Comparison of ENCODE assay signal across 25 mouse cellular contexts in genomic region chr7:45462868-45463267, GRCm38 (mm10). TPM values are rescaled to one million over a fixed set of nuclear protein-coding genes. Genes with fewer than 3 reads are reported as not detected.
DNase-seq lines count a peak whose midpoint lies in the region; ATAC-seq and TF ChIP-seq lines count a peak whose summit lies in the region.
"Not testable (repeated sequence)": the region's sequence is repeated elsewhere in the genome, so short reads cannot be mapped to it uniquely, and the experiment has no call there.
"Had no signal": no experiment of that assay in that cellular context is flagged by ENCODE, and none has a peak within 500 bp of the region (broad histone marks: within the 10 kb centered on the region; RNA-seq: fewer than 3 reads in every experiment).

No protein-coding gene starts in this region.

- TF ChIP-seq POLR2A in ES-Bruce4 (IDR thresholded peaks at IDR 0.05; ENCODE audit: insufficient read depth, low read length); heart, adult 2 months (IDR thresholded peaks at IDR 0.05; ENCODE audit: insufficient read depth, low read depth, low read length); myocyte (IDR thresholded peaks at IDR 0.05; ENCODE audit: insufficient read length, low read depth): not testable (repeated sequence)

- not testable (repeated sequence) for ATAC-seq in intestine, postnatal 0 days; liver, postnatal 0 days

- not testable (repeated sequence) for H3K4me2 ChIP-seq in intestine, postnatal 0 days (replicated peaks; ENCODE audit: low read depth); liver, postnatal 0 days (ENCODE audit: low read depth, low read length)
- H3K4me2 ChIP-seq in myocyte (ENCODE audit: low read depth), result peak overlapping the region; percentile 31

- 77% methylated on average over 4 of the region's 4 CpGs for WGBS in heart, adult 2 months
- 73% methylated on average over 4 of the region's 4 CpGs for WGBS in intestine, postnatal 0 days
- WGBS in liver, postnatal 0 days (ENCODE audit: insufficient replicate concordance), result 73% methylated on average over 4 of the region's 4 CpGs

- peak overlapping the region; percentile 91 for H3K27ac ChIP-seq in ES-Bruce4 (ENCODE audit: insufficient read depth, low read length)
- H3K27ac ChIP-seq in heart, adult 2 months; intestine, postnatal 0 days (ENCODE audit: low read depth, low read length); left cerebral cortex, adult 2 months; liver, postnatal 0 days (ENCODE audit: low read depth): not testable (repeated sequence)

- not testable (repeated sequence) for H3K4me1 ChIP-seq in ES-Bruce4 (ENCODE audit: control insufficient read depth, insufficient read depth, low read length)
- H3K4me1 ChIP-seq in heart, adult 2 months (ENCODE audit: control insufficient read depth, insufficient read depth, low read length), result peaks cover 11% of the 10 kb centered on the region
- H3K4me1 ChIP-seq in intestine, postnatal 0 days (replicated peaks; ENCODE audit: control insufficient read depth, insufficient read depth, low read length), result 0 out of 2 replicates have a peak, but pooled peaks cover 14% of the 10 kb centered on the region
- peaks cover 37% of the 10 kb centered on the region for H3K4me1 ChIP-seq in liver, postnatal 0 days (ENCODE audit: insufficient read depth)

- H3K27me3 ChIP-seq in ES-Bruce4 (ENCODE audit: control insufficient read depth, insufficient read depth, low read length, poor library complexity, severe bottlenecking); heart, adult 2 months (ENCODE audit: control insufficient read depth, insufficient read depth, low read length); intestine, postnatal 0 days (replicated peaks; ENCODE audit: control insufficient read depth, insufficient read depth, low read length); liver, postnatal 0 days (ENCODE audit: insufficient read depth, low read length); myocyte (ENCODE audit: control insufficient read depth, insufficient read depth, insufficient read length): not testable (repeated sequence)

- not testable (repeated sequence) for H3K4me3 ChIP-seq in ES-Bruce4 (ENCODE audit: low read depth, low read length); heart, adult 2 months; intestine, postnatal 0 days (ENCODE audit: low read depth, low read length); left cerebral cortex, adult 2 months; liver, postnatal 0 days (ENCODE audit: low read depth, low read length); myocyte

- H3K79me2 ChIP-seq in heart, adult 2 months (replicated peaks; ENCODE audit: control insufficient read depth, insufficient read depth, low read length), result not testable (repeated sequence)
- peaks cover 49% of the 10 kb centered on the region for H3K79me2 ChIP-seq in myocyte (ENCODE audit: control insufficient read depth, insufficient read depth)

- H3ac ChIP-seq in myocyte (ENCODE audit: control insufficient read depth, insufficient read length), result not testable (repeated sequence)

- TF ChIP-seq CTCF in ES-Bruce4 (IDR thresholded peaks at IDR 0.05; ENCODE audit: low read depth, low read length), result not testable (repeated sequence)
- peak; percentile 53 for TF ChIP-seq CTCF in heart, adult 2 months (IDR thresholded peaks at IDR 0.05)
- TF ChIP-seq CTCF in intestine, postnatal 0 days (IDR thresholded peaks at IDR 0.05; ENCODE audit: low read depth), result peak; percentile 43; the same call in 1 of the 2 replicates
- TF ChIP-seq CTCF in left cerebral cortex, adult 2 months (IDR thresholded peaks at IDR 0.05), result peak; percentile 52
- TF ChIP-seq CTCF in liver, postnatal 0 days (IDR thresholded peaks at IDR 0.05; ENCODE audit: low read depth), result peak; percentile 29

- H3K9ac ChIP-seq in ES-Bruce4 (ENCODE audit: low read depth, poor library complexity, severe bottlenecking), result 0 out of 2 replicates have a peak overlapping the region, but pooled peaks have one; percentile 16
- H3K9ac ChIP-seq in heart, adult 2 months (ENCODE audit: low read depth, low read length); intestine, postnatal 0 days (ENCODE audit: low read depth, low read length); liver, postnatal 0 days (replicated peaks): not testable (repeated sequence)

- H3K9me3 ChIP-seq in ES-Bruce4 (replicated peaks; ENCODE audit: control insufficient read depth, insufficient read depth, low read length, poor library complexity, severe bottlenecking); intestine, postnatal 0 days (ENCODE audit: control insufficient read depth); liver, postnatal 0 days (ENCODE audit: low read length): not testable (repeated sequence)

- H3K36me3 ChIP-seq in ES-Bruce4 (ENCODE audit: control insufficient read depth, insufficient read depth, low read length, poor library complexity, severe bottlenecking), result peaks cover 48% of the 10 kb centered on the region
- not testable (repeated sequence) for H3K36me3 ChIP-seq in heart, adult 2 months (ENCODE audit: control insufficient read depth, insufficient read depth, low read length)
- peaks cover 32% of the 10 kb centered on the region for H3K36me3 ChIP-seq in intestine, postnatal 0 days (ENCODE audit: control insufficient read depth, insufficient read depth)
- peaks cover 37% of the 10 kb centered on the region for H3K36me3 ChIP-seq in liver, postnatal 0 days (replicated peaks; ENCODE audit: insufficient read depth, low read length)
- H3K36me3 ChIP-seq in myocyte (ENCODE audit: control insufficient read depth, insufficient read depth), result peaks cover 32% of the 10 kb centered on the region

- intact Hi-C loops in heart, adult 2 months (cut with DNase I), result loop anchor here (5.0 to 10.0 kb wide), 2 partner anchors 239 to 342 kb away; no protein-coding TSS in a partner anchor
- intact Hi-C loops in left cerebral cortex, adult 2 months (cut with DNase I), result not testable (repeated sequence)

- DNase-seq in cerebellum, adult 9-10 months, result peak; percentile 52
- DNase-seq in heart, adult 2 months; left cerebral cortex, adult 2 months (ENCODE audit: extremely low spot score in 1 of 2, low spot score in 2 of 2); liver, postnatal 0 days: not testable (repeated sequence)

- not testable (repeated sequence) for TF ChIP-seq EP300 in ES-Bruce4 (IDR thresholded peaks at IDR 0.05; ENCODE audit: insufficient read depth, low read depth, low read length); heart, adult 2 months (IDR thresholded peaks at IDR 0.05; ENCODE audit: insufficient read depth, low read depth, low read length); liver, postnatal 0 days (IDR thresholded peaks at IDR 0.05; ENCODE audit: low read depth)

RNA-seq across cellular contexts. Expression of gene Ftl1, which starts 3.2 kb away (rescaled TPM):
- polyA plus RNA-seq in ES-Bruce4 (2011; ENCODE audit: insufficient read depth, insufficient read length, low read depth, missing spikeins) (5,956 and 6,533 TPM in 2 replicates), myocyte (2012; fragmentation: generic; extraction: Trizol) (2,413 TPM)
- 100 to 1,000 TPM; 213 to 308 TPM for total RNA-seq in heart, adult 2 months (2021)
- polyA plus RNA-seq in heart, adult 2 months (2012; rRNA removed), result 505 and 903 TPM in 2 replicates
- polyA plus RNA-seq in intestine, postnatal 0 days (2015; fragmentation: Nextera tagmentation; extraction: Ambion mirVana), result 13,232 and 14,059 TPM in 2 replicates
- 100 to 1,000 TPM; 200 to 208 TPM for total RNA-seq in left cerebral cortex, adult 2 months (2021)
- polyA plus RNA-seq in liver, postnatal 0 days (2015; fragmentation: Nextera tagmentation; extraction: Ambion mirVana), result 5,147 and 5,518 TPM in 2 replicates

RNA-seq across cellular contexts. Expression of gene Bax, which starts 3.8 kb away (rescaled TPM):
- 250 and 287 TPM in 2 replicates for polyA plus RNA-seq in ES-Bruce4 (2011; ENCODE audit: insufficient read depth, insufficient read length, low read depth, missing spikeins)
- total RNA-seq in heart, adult 2 months (2021), result 10 to 100 TPM; 21.9 to 25.9 TPM
- 46.6 and 47.2 TPM in 2 replicates for polyA plus RNA-seq in heart, adult 2 months (2012; rRNA removed)
- polyA plus RNA-seq in intestine, postnatal 0 days (2015; fragmentation: Nextera tagmentation; extraction: Ambion mirVana), result 173 and 180 TPM in 2 replicates
- 10 to 100 TPM; 66.9 to 67.4 TPM for total RNA-seq in left cerebral cortex, adult 2 months (2021)
- 59.6 and 60.8 TPM in 2 replicates for polyA plus RNA-seq in liver, postnatal 0 days (2015; fragmentation: Nextera tagmentation; extraction: Ambion mirVana)
- 249 TPM for polyA plus RNA-seq in myocyte (2012; fragmentation: generic; extraction: Trizol)

RNA-seq across cellular contexts. Expression of gene Tulp2, which starts 18.8 kb away (rescaled TPM):
- polyA plus RNA-seq in ES-Bruce4 (2011; ENCODE audit: insufficient read depth, insufficient read length, low read depth, missing spikeins) (1.3 and 2.4 TPM in 2 replicates), myocyte (2012; fragmentation: generic; extraction: Trizol) (0.06 TPM)
- total RNA-seq in heart, adult 2 months (2021), result not detected
- polyA plus RNA-seq in heart, adult 2 months (2012; rRNA removed), result 0.20 and 0.27 TPM in 2 replicates
- polyA plus RNA-seq in intestine, postnatal 0 days (2015; fragmentation: Nextera tagmentation; extraction: Ambion mirVana), result 0.65 and 0.78 TPM in 2 replicates
- under 1 TPM in 1 of 2 experiments, not detected in 1; 0.30 TPM for total RNA-seq in left cerebral cortex, adult 2 months (2021)
- polyA plus RNA-seq in liver, postnatal 0 days (2015; fragmentation: Nextera tagmentation; extraction: Ambion mirVana), result 0.22 and 0.30 TPM in 2 replicates
- total RNA-seq: gastrocnemius, postnatal 10 days; granulocyte monocyte progenitor cell, adult 5-6 weeks; heart, postnatal 10 days had no signal
- polyA plus RNA-seq: cerebellum, adult 2 months had no signal

RNA-seq across cellular contexts. Expression of gene Gm45808, which starts 23.7 kb away (rescaled TPM):
- polyA plus RNA-seq in ES-Bruce4 (2011; ENCODE audit: insufficient read depth, insufficient read length, low read depth, missing spikeins) (not detected in 2 replicates), myocyte (2012; fragmentation: generic; extraction: Trizol) (not detected)
- total RNA-seq in heart, adult 2 months (2021), result 1 to 10 TPM; 4.8 to 8.1 TPM
- polyA plus RNA-seq in heart, adult 2 months (2012; rRNA removed), result 1.6 and 2.5 TPM in 2 replicates
- not detected in 2 replicates for polyA plus RNA-seq in intestine, postnatal 0 days (2015; fragmentation: Nextera tagmentation; extraction: Ambion mirVana)
- 1 to 10 TPM; 1.5 to 2.0 TPM for total RNA-seq in left cerebral cortex, adult 2 months (2021)
- polyA plus RNA-seq in liver, postnatal 0 days (2015; fragmentation: Nextera tagmentation; extraction: Ambion mirVana), result 0.15 and 0.33 TPM in 2 replicates
- total RNA-seq: G1E; granulocyte monocyte progenitor cell, adult 5-6 weeks had no signal
- polyA plus RNA-seq: adrenal gland, adult 2 months; cerebellum, adult 2 months; cortical plate, adult 2 months; embryonic facial prominence, embryonic 10.5 days; embryonic facial prominence, embryonic 13.5 days; erythroblast, embryonic 14.5 days; forebrain, embryonic 12.5 days; forebrain, embryonic 15.5 days; G1E; heart, embryonic 12.5 days; heart, embryonic 15.5 days; hindbrain, embryonic 10.5 days; hindbrain, embryonic 13.5 days; hindbrain, embryonic 16.5 days; inflammation-experienced regulatory T-cells, adult 6 months had no signal

RNA-seq across cellular contexts. Expression of gene Ruvbl2, which starts 25.0 kb away (rescaled TPM):
- polyA plus RNA-seq in ES-Bruce4 (2011; ENCODE audit: insufficient read depth, insufficient read length, low read depth, missing spikeins), result 263 and 267 TPM in 2 replicates
- total RNA-seq in heart, adult 2 months (2021), result 10 to 100 TPM; 26.5 to 26.9 TPM
- polyA plus RNA-seq in heart, adult 2 months (2012; rRNA removed), result 32.7 and 33.5 TPM in 2 replicates
- 35.6 and 38.6 TPM in 2 replicates for polyA plus RNA-seq in intestine, postnatal 0 days (2015; fragmentation: Nextera tagmentation; extraction: Ambion mirVana)
- total RNA-seq in left cerebral cortex, adult 2 months (2021), result 10 to 100 TPM; 34.4 to 39.9 TPM
- polyA plus RNA-seq in liver, postnatal 0 days (2015; fragmentation: Nextera tagmentation; extraction: Ambion mirVana), result 30.1 and 36.5 TPM in 2 replicates
- 118 TPM for polyA plus RNA-seq in myocyte (2012; fragmentation: generic; extraction: Trizol)
